Mouse (Mus musculus): ENCODE data around the gene Cdan1.

DNA sequence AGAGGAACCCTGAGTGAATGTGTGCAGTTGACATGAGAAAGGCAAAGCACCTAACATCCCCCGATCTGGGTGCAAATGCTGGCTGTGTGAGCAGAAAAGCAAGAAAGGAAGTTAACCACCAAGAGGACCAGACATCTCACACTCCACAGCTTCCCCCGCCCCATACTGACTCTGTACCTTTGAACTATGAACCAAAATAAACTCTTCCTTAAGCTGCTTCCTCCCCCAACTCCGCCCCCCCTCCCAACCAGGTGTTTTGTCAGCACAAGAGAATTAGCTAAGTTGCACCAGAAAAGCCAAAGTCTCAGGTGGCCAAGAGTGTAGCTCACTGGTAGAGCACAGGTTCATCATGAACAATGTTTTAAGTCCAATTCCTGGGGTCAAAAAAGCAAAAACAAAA lies 3.2 kb upstream of the Cdan1 start:
- TF ChIP-seq POLR2A (IDR thresholded peaks at IDR 0.05; ENCODE audit: insufficient read depth, low read depth, low read length) (no peak), CTCF (IDR thresholded peaks at IDR 0.05; ENCODE audit: insufficient read depth, low read depth, low read length) (no peak)
